Mouse (Mus musculus): ENCODE measurements around the gene Eya2. TPM values are rescaled to one million over a fixed set of nuclear protein-coding genes. Genes with fewer than 3 reads are reported as not detected.

Eya2 gene
- polyA plus RNA-seq, 1 experiment from 2014 or later, result 3.2 TPM

DNA sequence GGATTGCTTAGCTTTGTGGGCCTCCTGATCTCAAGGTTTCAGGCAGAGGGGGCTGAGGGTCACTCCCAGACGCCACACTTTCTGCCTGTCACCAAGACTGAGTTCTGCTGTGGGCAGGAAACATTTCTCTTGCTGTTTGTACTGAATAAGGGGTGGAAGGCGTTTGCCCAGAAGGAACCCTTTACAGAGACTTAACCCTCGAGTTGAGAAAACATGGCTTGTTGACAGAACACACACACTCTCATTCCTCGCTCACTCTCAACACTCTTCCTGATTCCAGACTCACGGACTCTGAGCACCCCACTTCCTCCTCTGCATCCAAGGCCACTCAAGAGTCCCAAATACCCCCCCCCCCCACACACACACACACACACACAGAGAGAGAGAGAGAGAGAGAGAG, 3.3 kb downstream of the Eya2 start:
- Histone ChIP-seq H3K27ac (replicated peaks; ENCODE audit: low read depth, low read length) (no peak overlapping the region), H3K9ac (replicated peaks; ENCODE audit: low read length) (no peak overlapping the region)

DNA sequence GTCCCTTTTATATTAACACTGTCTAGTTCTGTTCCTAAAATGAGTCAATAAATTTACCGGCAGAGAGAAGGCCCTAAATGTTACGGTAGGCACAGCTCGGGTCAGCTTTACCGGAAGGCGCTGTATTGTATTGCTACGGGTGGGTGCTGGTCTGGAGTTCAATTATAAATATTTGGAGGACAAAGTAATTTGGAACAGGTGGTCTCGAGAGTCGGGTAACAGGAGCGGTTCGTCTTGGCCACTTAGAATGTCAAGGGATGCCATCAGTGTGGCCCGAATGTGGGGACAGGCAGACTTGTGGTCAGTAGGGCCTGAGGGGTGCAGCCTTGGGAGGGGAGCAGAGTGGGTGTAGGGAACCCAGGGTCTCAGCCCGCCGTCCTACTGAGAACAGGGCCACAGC, 4.7 kb downstream of the Eya2 start:
- Histone ChIP-seq H3K9ac (replicated peaks; ENCODE audit: low read length) (no peak overlapping the region), H3K4me1 (ENCODE audit: control insufficient read depth, insufficient read depth, low read length) (0 out of 2 replicates have a peak, but pooled peaks cover 4% of the 10 kb centered on the region)

More for the DNA sequence above, 3.3 kb downstream of the Eya2 start:
- H3K36me3 ChIP-seq (ENCODE audit: control insufficient read depth, insufficient read depth, low read length), result no peaks in the 10 kb centered on the region
- no peaks in the 10 kb centered on the region for H3K9me3 ChIP-seq (ENCODE audit: control insufficient read depth, low read length)
- H3K4me1 ChIP-seq (ENCODE audit: control insufficient read depth, insufficient read depth, low read length), result 0 out of 2 replicates have a peak, but pooled peaks cover 4% of the 10 kb centered on the region
- no peak overlapping the region for H3K4me2 ChIP-seq (ENCODE audit: low read length)
- no peak overlapping the region for H3K4me3 ChIP-seq (replicated peaks; ENCODE audit: low read depth, low read length)
- WGBS, result 58% methylated on average over 5 of the region's 5 CpGs
- ATAC-seq (ENCODE audit: low FRiP score, low TSS enrichment), result no peak
- DNase-seq, result no peak
- H3K27me3 ChIP-seq (ENCODE audit: control insufficient read depth, insufficient read depth, low read length), result peaks cover 28% of the 10 kb centered on the region

DNA sequence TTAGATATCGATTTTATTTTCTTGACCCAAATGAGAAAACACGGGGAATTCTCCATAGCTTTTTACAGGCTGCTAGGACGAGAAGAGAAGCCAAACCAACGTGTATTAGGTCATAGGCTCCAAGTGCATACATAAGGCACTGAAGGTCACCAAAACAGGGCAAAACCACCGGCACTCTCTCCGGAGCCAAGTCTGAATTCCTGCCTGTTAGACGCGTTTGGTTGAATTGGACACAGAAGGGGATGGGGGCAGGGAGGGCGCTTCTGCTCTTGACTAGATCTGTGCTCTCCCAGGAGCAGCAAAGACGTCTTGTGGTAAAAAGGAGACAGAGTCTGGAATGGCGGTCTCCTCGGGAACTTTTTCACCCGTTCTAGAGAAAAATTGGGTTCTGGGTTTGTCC, 6.1 kb downstream of the Eya2 start:
- no peak overlapping the region for H3K27ac ChIP-seq (replicated peaks; ENCODE audit: low read depth, low read length)
- H3K4me1 ChIP-seq (ENCODE audit: control insufficient read depth, insufficient read depth, low read length), result no peaks in the 10 kb centered on the region
- DNase-seq, result no peak
- no peak for ATAC-seq (ENCODE audit: low FRiP score, low TSS enrichment)
- no peaks in the 10 kb centered on the region for H3K9me3 ChIP-seq (ENCODE audit: control insufficient read depth, low read length)
- 53% methylated on average over 13 of the region's 13 CpGs for WGBS
- H3K4me2 ChIP-seq (ENCODE audit: low read length), result no peak overlapping the region
- H3K9ac ChIP-seq (replicated peaks; ENCODE audit: low read length), result no peak overlapping the region
- H3K27me3 ChIP-seq (ENCODE audit: control insufficient read depth, insufficient read depth, low read length), result peaks cover 7% of the 10 kb centered on the region; the same call in 1 of the 2 replicates
- no peak overlapping the region for H3K4me3 ChIP-seq (replicated peaks; ENCODE audit: low read depth, low read length)
- no peaks in the 10 kb centered on the region for H3K36me3 ChIP-seq (ENCODE audit: control insufficient read depth, insufficient read depth, low read length)

More for the DNA sequence above, 4.7 kb downstream of the Eya2 start:
- DNase-seq (no peak), ATAC-seq (ENCODE audit: low FRiP score, low TSS enrichment) (no peak)
- Histone ChIP-seq H3K36me3 (ENCODE audit: control insufficient read depth, insufficient read depth, low read length) (no peaks in the 10 kb centered on the region), H3K4me2 (ENCODE audit: low read length) (no peak overlapping the region), H3K27ac (replicated peaks; ENCODE audit: low read depth, low read length) (no peak overlapping the region), H3K4me3 (replicated peaks; ENCODE audit: low read depth, low read length) (no peak overlapping the region), H3K9me3 (ENCODE audit: control insufficient read depth, low read length) (no peaks in the 10 kb centered on the region), H3K27me3 (ENCODE audit: control insufficient read depth, insufficient read depth, low read length) (peaks cover 21% of the 10 kb centered on the region)
- 90% methylated on average over 13 of the region's 13 CpGs for WGBS

DNA sequence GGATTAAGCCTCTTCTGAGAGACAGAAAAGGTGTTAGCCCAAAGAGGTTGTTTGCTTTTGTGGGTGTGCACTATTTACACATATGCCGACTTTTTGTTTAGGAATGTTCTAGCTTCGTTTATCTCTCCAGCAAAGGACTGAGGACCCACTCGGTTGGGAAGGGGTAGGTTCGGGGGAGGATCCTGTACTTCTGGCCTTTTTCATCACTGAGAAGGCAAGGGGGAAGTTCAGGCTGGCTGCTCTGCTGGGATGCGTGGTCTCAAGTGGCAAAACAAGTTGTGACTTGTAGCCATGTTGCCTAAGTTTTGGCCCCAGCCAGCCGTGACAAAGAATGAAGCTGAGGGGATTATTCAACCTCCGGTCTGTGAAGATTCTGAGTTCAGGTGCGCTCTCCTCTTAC, 6.8 kb downstream of the Eya2 start:
- Histone ChIP-seq H3K27ac (replicated peaks; ENCODE audit: low read depth, low read length) (no peak overlapping the region), H3K4me1 (ENCODE audit: control insufficient read depth, insufficient read depth, low read length) (no peaks in the 10 kb centered on the region), H3K9me3 (ENCODE audit: control insufficient read depth, low read length) (no peaks in the 10 kb centered on the region), H3K9ac (replicated peaks; ENCODE audit: low read length) (no peak overlapping the region), H3K36me3 (ENCODE audit: control insufficient read depth, insufficient read depth, low read length) (no peaks in the 10 kb centered on the region), H3K4me3 (replicated peaks; ENCODE audit: low read depth, low read length) (no peak overlapping the region), H3K27me3 (ENCODE audit: control insufficient read depth, insufficient read depth, low read length) (0 out of 2 replicates have a peak, but pooled peaks cover 3% of the 10 kb centered on the region), H3K4me2 (ENCODE audit: low read length) (no peak overlapping the region)
- DNase-seq (no peak), ATAC-seq (ENCODE audit: low FRiP score, low TSS enrichment) (no peak)
- 55% methylated on average over 8 of the region's 8 CpGs for WGBS

GRCm38 (mm10) chr2:165603775-165604174, 8.9 kb downstream of the Eya2 start:
- H3K27ac ChIP-seq (replicated peaks; ENCODE audit: low read depth, low read length), result no peak overlapping the region
- 40% methylated on average over 8 of the region's 8 CpGs for WGBS
- ATAC-seq (ENCODE audit: low FRiP score, low TSS enrichment), result no peak
- no peak overlapping the region for H3K4me3 ChIP-seq (replicated peaks; ENCODE audit: low read depth, low read length)
- no peak overlapping the region for H3K4me2 ChIP-seq (ENCODE audit: low read length)
- no peaks in the 10 kb centered on the region for H3K9me3 ChIP-seq (ENCODE audit: control insufficient read depth, low read length)
- peak; percentile 49 for DNase-seq
- no peak overlapping the region for H3K9ac ChIP-seq (replicated peaks; ENCODE audit: low read length)
- H3K4me1 ChIP-seq (ENCODE audit: control insufficient read depth, insufficient read depth, low read length), result no peaks in the 10 kb centered on the region
- no peaks in the 10 kb centered on the region for H3K36me3 ChIP-seq (ENCODE audit: control insufficient read depth, insufficient read depth, low read length)
- no peaks in the 10 kb centered on the region for H3K27me3 ChIP-seq (ENCODE audit: control insufficient read depth, insufficient read depth, low read length)

GRCm38 (mm10) chr2:165611551-165612253, 16.9 kb downstream of the Eya2 start:
- Histone ChIP-seq H3K4me3 (replicated peaks; ENCODE audit: low read depth, low read length) (no peak overlapping the region), H3K36me3 (ENCODE audit: control insufficient read depth, insufficient read depth, low read length) (no peaks in the 10 kb centered on the region), H3K27ac (replicated peaks; ENCODE audit: low read depth, low read length) (no peak overlapping the region), H3K9me3 (ENCODE audit: control insufficient read depth, low read length) (no peaks in the 10 kb centered on the region), H3K4me2 (ENCODE audit: low read length) (no peak overlapping the region), H3K4me1 (ENCODE audit: control insufficient read depth, insufficient read depth, low read length) (no peaks in the 10 kb centered on the region), H3K9ac (replicated peaks; ENCODE audit: low read length) (no peak overlapping the region), H3K27me3 (ENCODE audit: control insufficient read depth, insufficient read depth, low read length) (no peaks in the 10 kb centered on the region)
- DNase-seq, result no peak
- ATAC-seq (ENCODE audit: low FRiP score, low TSS enrichment), result no peak
- 88% methylated on average over 7 of the region's 7 CpGs for WGBS

GRCm38 (mm10) chr2:165613741-165614339, 19.0 kb downstream of the Eya2 start:
- DNase-seq (no peak), ATAC-seq (ENCODE audit: low FRiP score, low TSS enrichment) (no peak)
- Histone ChIP-seq H3K27me3 (ENCODE audit: control insufficient read depth, insufficient read depth, low read length) (no peaks in the 10 kb centered on the region), H3K27ac (replicated peaks; ENCODE audit: low read depth, low read length) (no peak overlapping the region), H3K9me3 (ENCODE audit: control insufficient read depth, low read length) (no peaks in the 10 kb centered on the region), H3K4me3 (replicated peaks; ENCODE audit: low read depth, low read length) (no peak overlapping the region), H3K36me3 (ENCODE audit: control insufficient read depth, insufficient read depth, low read length) (no peaks in the 10 kb centered on the region), H3K4me2 (ENCODE audit: low read length) (no peak overlapping the region), H3K4me1 (ENCODE audit: control insufficient read depth, insufficient read depth, low read length) (no peaks in the 10 kb centered on the region), H3K9ac (replicated peaks; ENCODE audit: low read length) (no peak overlapping the region)
- WGBS, result 76% methylated on average over 13 of the region's 13 CpGs

DNA sequence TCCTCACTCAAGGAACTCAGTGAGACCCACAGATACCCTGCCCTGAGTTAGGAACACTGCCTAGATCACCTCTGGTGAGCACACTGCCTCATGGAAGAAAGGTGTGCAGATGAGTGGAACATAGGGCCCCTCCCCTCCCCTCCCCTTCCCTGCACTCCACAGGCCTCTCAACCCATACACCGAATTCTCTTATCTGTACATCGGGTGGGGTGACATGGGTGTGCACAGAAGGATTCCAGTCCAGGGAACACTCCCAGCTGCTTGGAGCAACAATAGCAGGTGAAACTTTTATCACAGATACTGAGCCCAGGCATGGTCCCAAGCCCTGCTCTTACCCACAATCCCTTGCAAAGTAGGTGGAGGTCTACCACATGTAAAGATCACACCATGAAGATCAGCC, 26.7 kb downstream of the Eya2 start:
- Histone ChIP-seq H3K4me2 (ENCODE audit: low read length) (no peak overlapping the region), H3K9me3 (ENCODE audit: control insufficient read depth, low read length) (no peaks in the 10 kb centered on the region), H3K9ac (replicated peaks; ENCODE audit: low read length) (no peak overlapping the region), H3K4me3 (replicated peaks; ENCODE audit: low read depth, low read length) (no peak overlapping the region), H3K27ac (replicated peaks; ENCODE audit: low read depth, low read length) (no peak overlapping the region), H3K4me1 (ENCODE audit: control insufficient read depth, insufficient read depth, low read length) (no peaks in the 10 kb centered on the region), H3K36me3 (ENCODE audit: control insufficient read depth, insufficient read depth, low read length) (no peaks in the 10 kb centered on the region), H3K27me3 (ENCODE audit: control insufficient read depth, insufficient read depth, low read length) (no peaks in the 10 kb centered on the region)
- WGBS, result 89% methylated on average over 2 of the region's 2 CpGs
- no peak for DNase-seq
- no peak for ATAC-seq (ENCODE audit: low FRiP score, low TSS enrichment)

- Histone ChIP-seq H3K4me3 (replicated peaks; ENCODE audit: low read depth, low read length) (no peak overlapping the region), H3K4me2 (ENCODE audit: low read length) (no peak overlapping the region), H3K27ac (replicated peaks; ENCODE audit: low read depth, low read length) (no peak overlapping the region), H3K27me3 (ENCODE audit: control insufficient read depth, insufficient read depth, low read length) (no peaks in the 10 kb centered on the region), H3K9ac (replicated peaks; ENCODE audit: low read length) (no peak overlapping the region), H3K9me3 (ENCODE audit: control insufficient read depth, low read length) (no peaks in the 10 kb centered on the region), H3K36me3 (ENCODE audit: control insufficient read depth, insufficient read depth, low read length) (no peaks in the 10 kb centered on the region), H3K4me1 (ENCODE audit: control insufficient read depth, insufficient read depth, low read length) (no peaks in the 10 kb centered on the region)
- WGBS, result 69% methylated on average over 3 of the region's 3 CpGs
- DNase-seq, result no peak
- ATAC-seq (ENCODE audit: low FRiP score, low TSS enrichment), result no peak
Measured at GRCm38 (mm10) chr2:165622596-165622995, 27.8 kb downstream of the Eya2 start.

Data from midbrain, embryonic 14.5 days (tissue).